Mouse (Mus musculus) adrenal gland, adult 8-10 months (tissue): ENCODE results near the gene Sipa1l2. TPM values are rescaled to one million over a fixed set of nuclear protein-coding genes. Genes with fewer than 3 reads are reported as not detected.
A peak's percentile ranks its signal among the peaks of the same experiment; 100 is the strongest.

Experiments
- DNase-seq: peaks from one replicate; pipeline ENCODE4 v3.0.0; 2022
- total RNA-seq, 4 experiments: library from RNA; stranded (reverse); gene quantifications; 2 replicates each; pipeline ENCODE4 v1.2.4; 2022

Gene Sipa1l2
- total RNA-seq, 4 experiments from 2014 or later, result 48.7 to 56.9 (median 53.8) TPM

- DNase-seq, result no peak
These were observed 6.5 kb upstream of the Sipa1l2 start for GRCm38 (mm10) chr8:125576127-125576526.

DNA sequence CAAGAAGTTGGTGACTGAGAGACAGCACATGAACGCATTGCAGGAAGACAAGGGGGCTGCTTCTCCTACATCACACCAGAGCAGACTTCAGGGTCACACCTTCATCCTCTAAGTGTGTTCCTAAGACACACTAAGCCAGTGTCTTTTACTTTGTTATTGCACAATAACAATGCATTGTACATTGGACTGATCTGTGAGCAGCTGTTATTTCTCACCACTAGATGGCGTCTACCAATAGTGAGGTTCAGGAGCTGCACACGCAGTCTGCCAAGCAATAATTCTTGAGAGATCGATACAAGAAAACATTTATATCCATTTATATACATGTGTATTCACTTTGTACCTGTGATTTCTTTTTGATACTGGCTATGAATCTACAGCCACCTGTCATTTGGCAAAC lies 4.7 kb upstream of the Sipa1l2 start:
- no peak for DNase-seq

GRCm38 (mm10) chr8:125572246-125572645 lies 2.6 kb upstream of the Sipa1l2 start:
- DNase-seq, result no peak

GRCm38 (mm10) chr8:125570835-125571465 lies 1.3 kb upstream of the Sipa1l2 start:
- DNase-seq, result no peak

DNA sequence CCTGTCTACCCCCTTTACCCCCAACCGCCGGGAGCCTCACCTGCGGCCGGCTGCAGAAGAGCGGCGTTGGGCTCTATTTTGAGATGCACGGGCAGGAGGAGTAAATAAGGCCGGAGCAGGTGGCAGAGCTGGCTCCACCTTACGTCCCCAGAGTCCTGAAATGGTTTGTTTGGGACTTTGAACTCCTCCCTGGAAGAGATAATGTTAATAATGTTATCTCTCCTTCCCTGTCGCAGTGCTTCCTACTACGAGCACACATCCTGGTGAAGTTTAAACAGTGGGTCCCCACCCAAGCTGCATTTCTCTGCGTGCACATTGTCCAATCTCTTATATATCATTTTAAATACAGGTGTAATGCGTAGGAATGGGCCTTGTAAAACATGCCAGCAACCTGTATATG lies 781 bp upstream of the Sipa1l2 start:
- DNase-seq, result no peak

- peak; percentile 47 for DNase-seq
These were observed 616 bp downstream of the Sipa1l2 start for GRCm38 (mm10) chr8:125568851-125569532.

- DNase-seq, result peak; percentile 62
These were observed 1.2 kb downstream of the Sipa1l2 start for GRCm38 (mm10) chr8:125568421-125568850.

DNA sequence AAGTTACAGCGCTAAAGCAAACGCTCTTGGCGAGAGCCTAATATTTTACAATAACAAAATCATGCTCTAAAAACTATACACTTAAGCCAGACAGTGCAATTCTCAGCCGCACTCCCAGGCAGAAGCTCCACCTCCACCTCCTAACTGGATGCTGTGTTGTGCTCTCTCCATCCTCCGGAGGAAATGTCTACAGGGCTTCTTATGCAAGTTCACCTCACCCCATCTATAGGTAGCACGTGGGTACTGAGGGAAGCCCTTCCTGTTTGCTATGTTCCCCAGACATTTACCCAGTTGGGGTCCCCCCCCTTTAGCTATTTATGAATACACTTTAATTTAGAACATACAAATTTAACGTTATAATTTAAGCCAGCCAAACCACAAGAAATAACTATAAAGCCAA lies 2.0 kb downstream of the Sipa1l2 start:
- DNase-seq, result no peak

DNA sequence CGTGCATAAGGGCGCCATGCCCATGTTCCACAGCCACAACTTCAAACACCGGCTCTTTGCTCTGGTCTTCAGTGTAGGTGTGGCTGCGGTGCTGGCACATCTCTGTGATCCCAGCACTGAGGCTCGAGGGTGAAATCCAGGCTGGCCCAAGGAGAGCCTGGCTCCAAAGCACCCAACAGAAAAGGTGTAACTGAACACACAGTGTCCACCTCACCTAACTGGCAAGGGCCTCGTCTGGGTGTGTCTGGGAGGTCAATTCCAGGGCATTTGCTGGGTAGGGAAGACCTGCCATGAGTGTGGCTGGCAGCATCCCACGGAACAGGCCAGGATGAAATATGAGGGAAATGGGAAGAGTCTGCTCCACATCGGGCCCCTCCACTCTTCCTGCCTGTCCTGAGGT lies 6.7 kb downstream of the Sipa1l2 start:
- no peak for DNase-seq

DNA sequence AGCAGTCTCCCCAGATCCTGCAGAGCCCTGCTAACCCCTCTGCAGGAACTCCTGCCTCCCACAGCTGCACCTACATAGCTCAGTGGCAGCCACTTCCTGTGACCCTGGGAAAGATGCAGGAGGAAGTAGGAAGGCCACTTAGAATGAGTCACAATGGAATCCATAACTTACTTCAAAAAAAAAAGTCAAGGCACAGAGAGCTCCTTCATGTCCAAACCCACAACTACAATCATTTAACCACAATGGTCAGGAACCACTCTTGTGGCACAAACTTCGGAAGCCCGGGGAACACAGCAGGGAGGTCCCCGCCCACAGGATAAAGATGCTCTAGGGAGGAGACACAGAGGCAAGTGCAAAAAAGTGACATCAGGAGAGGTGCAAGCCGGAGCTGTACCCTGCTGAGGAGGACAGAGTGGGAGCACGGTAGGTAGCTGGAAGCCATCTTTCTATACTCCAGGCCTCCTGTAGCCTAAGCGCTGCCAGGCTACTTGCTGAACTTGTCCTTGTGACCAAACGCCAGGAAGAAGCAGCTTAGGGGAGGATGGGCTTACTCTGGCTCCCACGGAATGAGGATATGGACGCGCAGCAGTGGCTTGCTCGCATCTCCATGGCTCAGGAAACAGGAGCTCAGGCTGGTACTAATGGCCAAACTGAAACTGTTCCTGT lies 8.7 kb downstream of the Sipa1l2 start:
- peak; percentile 49 for DNase-seq

DNA sequence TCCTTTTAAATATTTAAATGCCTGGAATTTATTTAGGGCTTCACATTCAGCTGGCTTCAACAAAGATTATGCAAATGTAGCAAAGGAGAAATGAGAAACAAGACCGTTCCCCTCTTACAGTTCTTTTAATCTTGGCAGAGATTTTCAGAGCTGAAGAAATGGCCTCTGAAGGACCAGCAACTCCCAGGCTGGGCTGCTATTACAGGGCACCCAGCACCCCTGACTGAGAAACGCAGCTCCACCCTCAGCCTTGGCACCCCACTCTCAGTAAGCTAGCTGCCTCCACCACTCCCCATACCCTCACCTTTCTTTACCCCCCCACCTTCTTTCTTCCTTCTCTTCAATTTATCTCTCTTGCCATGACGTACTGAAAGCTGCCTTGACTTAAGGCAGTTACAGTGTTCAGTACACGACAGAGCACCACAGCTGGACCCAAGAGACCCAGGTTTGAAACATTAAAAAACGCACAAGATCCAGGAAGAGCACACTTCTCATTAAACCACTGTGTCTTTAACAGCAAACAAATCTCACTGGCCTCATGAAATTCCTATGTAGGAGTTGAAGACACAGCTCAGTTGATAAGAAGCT lies 10.4 kb downstream of the Sipa1l2 start:
- no peak for DNase-seq

- DNase-seq, result peak; percentile 85
These were observed 11.2 kb downstream of the Sipa1l2 start for GRCm38 (mm10) chr8:125558109-125559065.

GRCm38 (mm10) chr8:125557391-125558108 lies 12.1 kb downstream of the Sipa1l2 start:
- peak; percentile 68 for DNase-seq

DNA sequence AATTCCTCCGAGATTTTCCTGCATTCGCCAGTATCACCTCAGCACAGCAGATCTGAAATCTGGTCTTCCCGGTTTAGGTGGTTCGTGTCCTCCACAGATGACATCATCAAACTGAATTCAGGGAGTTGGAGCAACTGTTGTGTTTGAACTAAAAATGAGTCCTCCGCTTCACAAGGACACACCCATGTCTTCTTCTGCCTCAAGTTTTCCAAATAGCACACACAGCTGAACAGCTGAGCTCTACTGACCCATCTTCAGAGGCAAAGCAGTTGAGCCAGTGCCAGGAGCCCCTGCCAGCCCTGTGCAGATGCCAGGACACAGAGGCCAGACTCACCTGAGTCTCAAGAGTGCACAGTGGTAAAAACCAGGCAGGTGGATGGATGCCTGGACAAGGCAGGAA lies 12.9 kb downstream of the Sipa1l2 start:
- DNase-seq, result no peak

DNA sequence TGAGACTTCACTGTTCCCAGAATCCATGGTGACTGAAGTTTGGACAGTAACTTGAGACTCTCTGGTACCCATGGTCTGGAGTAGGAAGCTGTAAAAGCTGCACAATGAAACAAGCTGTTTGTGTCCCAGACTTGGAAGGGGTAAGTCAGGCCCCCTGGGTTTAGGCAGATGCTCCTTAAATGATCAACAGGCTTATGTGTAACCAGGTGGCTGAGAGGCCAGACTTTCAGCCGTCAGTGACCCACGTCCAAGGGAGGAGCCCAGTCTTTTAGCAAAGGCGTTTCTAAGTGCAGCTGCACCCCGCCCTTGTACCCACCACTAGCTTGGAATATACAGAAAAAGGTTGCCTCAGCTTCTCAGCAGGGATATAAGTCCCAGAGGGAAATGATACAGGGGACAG lies 19.0 kb downstream of the Sipa1l2 start:
- no peak for DNase-seq

DNA sequence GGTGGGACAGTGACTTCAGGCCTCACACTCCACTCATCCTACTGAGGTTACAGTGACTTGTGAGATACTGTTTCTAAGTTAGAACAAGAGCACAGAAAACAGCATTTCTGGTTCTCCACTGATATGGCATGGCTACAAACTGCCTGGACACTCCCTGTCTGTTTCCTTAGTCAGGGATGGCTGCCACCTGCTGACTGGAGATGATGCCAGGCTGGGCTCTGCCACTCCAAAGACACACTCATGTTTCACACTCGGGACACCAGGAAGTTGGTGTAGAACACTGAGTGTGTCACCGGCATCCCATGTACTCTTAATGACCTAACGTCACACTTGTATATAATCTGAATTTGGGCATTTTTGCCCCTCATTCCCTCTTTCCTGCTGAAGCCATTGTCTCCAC lies 22.3 kb downstream of the Sipa1l2 start:
- DNase-seq, result no peak

DNA sequence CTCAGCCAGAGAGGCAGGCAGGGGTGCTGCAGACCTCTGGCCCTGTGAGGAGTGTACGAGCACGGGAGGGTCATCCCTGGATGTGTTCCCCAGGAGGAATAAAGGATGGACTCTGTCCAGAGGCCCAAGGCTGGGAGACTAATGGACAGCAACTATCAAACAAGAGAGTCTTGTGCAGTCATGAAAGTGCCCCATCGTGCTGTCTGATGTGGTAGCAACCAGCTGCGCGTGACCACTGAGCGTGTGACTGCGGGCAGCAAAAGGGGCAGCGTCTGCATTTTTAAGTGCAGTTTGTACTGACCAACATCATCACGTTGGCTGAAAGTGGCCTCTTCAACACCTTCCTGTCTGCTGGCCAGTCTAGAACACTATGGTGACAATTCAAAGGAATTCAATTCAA lies 23.7 kb downstream of the Sipa1l2 start:
- no peak for DNase-seq

GRCm38 (mm10) chr8:125542893-125543613 lies 26.6 kb downstream of the Sipa1l2 start:
- no peak for DNase-seq

DNA sequence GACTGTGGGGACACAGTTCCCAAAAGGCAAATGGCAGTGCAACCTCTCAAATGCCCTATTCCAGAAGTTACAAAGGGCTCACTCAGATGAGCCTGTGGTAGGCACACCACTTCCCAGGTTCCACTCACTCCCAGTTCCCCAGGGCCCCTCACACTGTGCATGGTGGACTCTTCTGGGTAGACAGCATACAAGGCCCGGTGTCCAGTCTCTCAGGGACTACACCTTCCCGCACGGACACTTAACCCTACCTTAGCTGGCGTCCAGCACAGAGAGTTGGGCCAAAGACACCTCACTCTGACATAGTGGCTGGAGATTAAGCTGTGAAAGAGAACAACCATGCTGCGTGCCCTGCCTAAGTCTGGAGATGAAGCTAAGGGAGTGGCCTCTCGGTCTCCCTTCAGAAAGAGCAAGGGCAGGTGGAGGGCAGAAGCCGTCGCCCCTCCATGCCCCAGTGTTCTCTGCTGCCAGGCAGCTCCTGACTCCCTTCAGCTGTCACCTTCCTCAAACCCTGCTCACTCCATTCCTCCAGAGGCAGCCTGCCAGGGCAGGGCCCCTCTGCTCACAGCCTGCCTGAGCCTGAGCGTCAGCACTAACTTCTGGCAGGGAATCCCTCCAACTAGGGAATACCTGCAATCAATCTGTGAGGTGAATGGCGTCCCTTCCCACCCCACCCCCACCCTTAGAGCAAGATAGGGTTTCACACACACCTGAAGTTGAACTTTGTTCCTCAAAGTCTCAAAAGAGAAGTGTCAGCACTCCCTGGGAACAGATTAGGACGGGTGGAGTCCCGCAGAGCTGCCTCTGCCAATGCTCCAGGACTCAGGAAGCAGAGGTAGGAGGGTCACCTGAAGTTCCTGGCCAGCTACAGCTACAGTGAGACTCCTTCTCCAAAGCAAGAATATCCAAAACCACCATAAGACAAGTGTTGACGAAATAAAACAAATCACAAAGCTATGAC lies 30.3 kb downstream of the Sipa1l2 start:
- DNase-seq, result no peak

GRCm38 (mm10) chr8:125538265-125538664 lies 31.3 kb downstream of the Sipa1l2 start:
- DNase-seq, result peak; percentile 71
